Mouse (Mus musculus): ENCODE results near the gene Pacs1.

GRCm38 (mm10) chr19:5230110-5230509 lies 42.8 kb downstream of the Pacs1 start:
- TF ChIP-seq POLR2A (IDR thresholded peaks at IDR 0.05; ENCODE audit: insufficient read depth, low read length) (no peak), CTCF (IDR thresholded peaks at IDR 0.05; ENCODE audit: low read depth, low read length) (no peak)

Measured in ES-Bruce4 (cell line).